Mouse (Mus musculus) ES-E14 (cell line): ENCODE measurements around the gene Iqcd.

ENCODE experiments used
- CHD2 ChIP-seq: IDR thresholded peaks from 2 replicates; pipeline ENCODE4 v1.6.1; 2014; ENCODE audit warnings: mild to moderate bottlenecking, low read depth, low read length, inconsistent platforms
- MAFK ChIP-seq: IDR thresholded peaks from 2 replicates; pipeline ENCODE4 v1.6.1; 2014; ENCODE audit warnings: mild to moderate bottlenecking, low read depth, low read length, inconsistent platforms; ENCODE audit not compliant: insufficient read depth
- ZC3H11A ChIP-seq: IDR thresholded peaks from 2 replicates; pipeline ENCODE4 v1.6.1; 2012; ENCODE audit warnings: low read depth, mild to moderate bottlenecking, inconsistent platforms, low read length, borderline replicate concordance

GRCm38 (mm10) chr5:120579898-120580626 is 8.8 kb upstream of the Iqcd start:
- TF ChIP-seq CHD2 = no peak
- no peak for TF ChIP-seq MAFK
- no peak for TF ChIP-seq ZC3H11A
